Mouse (Mus musculus): Measurements from ENCODE around the gene Ranbp1.
"Not testable (repeated sequence)": the region's sequence is repeated elsewhere in the genome, so short reads cannot be mapped to it uniquely, and the experiment has no call there.

Gene Ranbp1

GRCm38 (mm10) chr16:18248433-18249363 lies at the start of gene Ranbp1, which contains the start of gene Trmt2a:
Ranbp1 (minus strand) TSS chr16:18248732.
Trmt2a (plus strand) TSS chr16:18248679.
- in situ Hi-C loops (cut with MboI; ENCODE audit: low sequenced_read_pairs) = no loop called here

GRCm38 (mm10) chr16:18289614-18290013 lies 41.1 kb upstream of the Ranbp1 start:
- in situ Hi-C loops (cut with MboI; ENCODE audit: low sequenced_read_pairs) = not testable (repeated sequence)

GRCm38 (mm10) chr16:18289067-18289588 lies 40.6 kb upstream of the Ranbp1 start, which contains the start of gene Dgcr8:
Dgcr8 (minus strand) TSS chr16:18289246.
- in situ Hi-C loops (cut with MboI; ENCODE audit: low sequenced_read_pairs) = no loop called here

GRCm38 (mm10) chr16:18288581-18289061 lies 40.1 kb upstream of the Ranbp1 start:
- in situ Hi-C loops (cut with MboI; ENCODE audit: low sequenced_read_pairs) = no loop called here

DNA sequence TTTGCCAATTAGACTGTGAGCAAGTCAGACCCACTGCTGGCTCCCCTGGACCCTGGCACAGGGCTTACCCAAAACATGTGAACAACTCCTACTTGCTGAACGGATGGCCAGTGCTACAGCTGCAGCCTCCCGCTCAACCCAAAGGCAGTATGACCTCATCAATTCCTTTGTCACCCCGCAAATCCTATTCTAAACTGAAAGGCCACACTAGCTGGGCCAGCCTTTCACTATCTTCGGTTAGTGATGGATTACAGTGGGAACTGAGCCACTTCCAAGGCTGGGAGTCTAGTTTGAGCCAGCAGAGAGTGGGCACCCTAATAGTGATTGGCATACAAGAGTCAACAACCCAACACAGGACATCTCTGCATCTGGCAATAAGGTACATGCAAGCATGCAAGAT lies 39.6 kb upstream of the Ranbp1 start:
- in situ Hi-C loops (cut with MboI; ENCODE audit: low sequenced_read_pairs) = no loop called here

DNA sequence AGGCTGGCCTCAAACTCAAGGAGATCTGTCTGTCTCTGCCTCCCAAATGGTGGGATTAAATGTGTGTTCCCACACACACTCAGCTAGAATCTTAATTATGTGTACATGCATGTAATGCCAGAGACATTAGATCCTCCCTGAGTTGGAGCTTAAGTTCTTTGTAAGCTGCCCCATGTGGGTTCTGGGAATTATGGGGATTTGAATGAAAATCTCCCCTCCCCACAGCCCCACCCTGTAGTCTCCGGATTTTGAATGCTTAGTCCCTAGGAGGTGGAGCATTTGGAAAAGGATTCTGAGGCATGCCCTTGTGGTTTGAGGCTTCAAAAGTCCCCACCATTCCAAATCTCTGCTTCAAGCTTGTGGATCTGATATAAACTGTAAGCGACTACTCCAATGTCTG lies 26.6 kb upstream of the Ranbp1 start:
- in situ Hi-C loops (cut with MboI; ENCODE audit: low sequenced_read_pairs) = no loop called here

DNA sequence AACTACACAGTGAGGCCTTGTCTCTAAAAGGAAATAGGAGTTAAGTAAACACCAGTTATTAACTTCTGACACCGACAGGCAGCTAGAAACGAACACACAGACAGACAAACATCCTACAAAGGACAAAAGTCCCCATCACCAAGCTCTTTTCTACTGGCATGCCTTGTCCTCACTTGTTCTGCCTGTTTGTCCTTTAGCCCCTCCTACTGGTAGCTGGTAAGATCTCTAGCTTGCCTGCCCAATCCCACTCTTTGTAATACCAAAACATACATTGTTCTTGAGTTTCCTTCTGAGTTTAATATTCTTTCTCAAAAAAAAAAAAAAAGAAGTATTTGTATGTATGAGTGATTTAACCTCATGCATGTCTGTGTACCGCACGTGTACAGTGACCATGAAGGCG lies 19.6 kb upstream of the Ranbp1 start:
- in situ Hi-C loops (cut with MboI; ENCODE audit: low sequenced_read_pairs) = no loop called here

DNA sequence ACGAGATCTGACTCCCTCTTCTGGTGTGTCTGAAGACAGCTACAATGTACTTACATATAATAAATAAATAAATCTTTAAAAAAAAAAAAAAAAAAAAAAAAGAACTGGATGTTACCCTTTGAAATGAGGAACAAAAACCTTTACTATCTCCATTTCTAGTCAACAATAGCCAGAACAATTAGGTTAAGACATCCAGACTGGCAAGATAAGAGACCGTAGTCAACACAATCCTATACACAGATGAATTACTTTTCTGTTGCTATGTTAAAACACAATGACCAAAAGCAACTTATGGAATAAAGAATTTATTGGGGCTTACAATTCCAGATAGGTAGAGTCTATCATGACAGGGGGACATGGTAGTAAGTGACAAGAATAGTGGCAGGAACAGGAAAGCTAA lies 16.5 kb upstream of the Ranbp1 start:
- in situ Hi-C loops (cut with MboI; ENCODE audit: low sequenced_read_pairs) = no loop called here

GRCm38 (mm10) chr16:18258221-18258620 lies 9.7 kb upstream of the Ranbp1 start, which contains the start of gene Gm49776:
Gm49776 (minus strand) TSS chr16:18258321.
- in situ Hi-C loops (cut with MboI; ENCODE audit: low sequenced_read_pairs) = no loop called here

DNA sequence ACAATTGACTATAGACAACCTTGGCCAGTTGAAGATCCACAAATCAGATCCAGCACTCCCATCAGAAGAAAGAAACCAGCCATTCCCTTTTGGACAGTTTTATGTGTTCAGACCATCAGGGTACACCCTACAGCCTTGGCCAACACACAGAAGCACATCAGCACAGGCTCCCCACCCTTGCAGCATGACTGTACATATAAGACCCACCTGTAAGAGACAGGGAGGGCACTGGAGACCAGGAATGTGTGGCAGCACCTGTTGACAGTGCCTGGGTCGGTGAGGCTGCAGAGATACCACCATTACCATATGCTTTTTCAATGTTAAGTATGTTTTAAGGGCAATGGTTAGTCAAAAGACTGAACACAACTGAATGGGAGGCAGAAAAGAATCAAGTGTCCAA lies 5.3 kb upstream of the Ranbp1 start:
- in situ Hi-C loops (cut with MboI; ENCODE audit: low sequenced_read_pairs) = no loop called here

GRCm38 (mm10) chr16:18252736-18253135 lies 4.2 kb upstream of the Ranbp1 start:
- in situ Hi-C loops (cut with MboI; ENCODE audit: low sequenced_read_pairs) = no loop called here

GRCm38 (mm10) chr16:18250828-18251790 lies 2.6 kb upstream of the Ranbp1 start:
- in situ Hi-C loops (cut with MboI; ENCODE audit: low sequenced_read_pairs) = no loop called here

DNA sequence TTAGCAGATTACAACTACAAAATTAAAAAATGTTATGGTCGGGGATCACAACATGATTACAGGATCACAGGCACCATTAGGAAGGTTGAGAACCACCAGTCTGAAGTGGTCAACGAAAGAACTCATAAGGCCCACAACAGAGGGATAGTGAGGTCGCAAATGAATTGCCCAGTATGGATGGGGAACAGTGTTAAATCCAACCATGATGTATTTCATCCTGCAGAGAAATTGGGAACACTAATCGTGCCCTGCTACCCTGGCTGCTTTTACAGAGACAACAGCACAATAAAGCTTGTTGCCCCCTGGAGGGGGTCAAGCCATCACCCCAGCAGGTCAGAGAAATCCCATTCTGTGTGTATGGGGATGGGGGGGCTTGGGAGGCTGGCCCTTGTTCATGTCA lies 1.7 kb upstream of the Ranbp1 start:
- in situ Hi-C loops (cut with MboI; ENCODE audit: low sequenced_read_pairs) = no loop called here

- in situ Hi-C loops (cut with MboI; ENCODE audit: low sequenced_read_pairs) = no loop called here
These were observed 934 bp upstream of the Ranbp1 start for GRCm38 (mm10) chr16:18249364-18249967.

- in situ Hi-C loops (cut with MboI; ENCODE audit: low sequenced_read_pairs) = no loop called here
These were observed 772 bp downstream of the Ranbp1 start for GRCm38 (mm10) chr16:18247521-18248399.

GRCm38 (mm10) chr16:18241581-18241980 lies 7.0 kb downstream of the Ranbp1 start:
- in situ Hi-C loops (cut with MboI; ENCODE audit: low sequenced_read_pairs) = no loop called here

DNA sequence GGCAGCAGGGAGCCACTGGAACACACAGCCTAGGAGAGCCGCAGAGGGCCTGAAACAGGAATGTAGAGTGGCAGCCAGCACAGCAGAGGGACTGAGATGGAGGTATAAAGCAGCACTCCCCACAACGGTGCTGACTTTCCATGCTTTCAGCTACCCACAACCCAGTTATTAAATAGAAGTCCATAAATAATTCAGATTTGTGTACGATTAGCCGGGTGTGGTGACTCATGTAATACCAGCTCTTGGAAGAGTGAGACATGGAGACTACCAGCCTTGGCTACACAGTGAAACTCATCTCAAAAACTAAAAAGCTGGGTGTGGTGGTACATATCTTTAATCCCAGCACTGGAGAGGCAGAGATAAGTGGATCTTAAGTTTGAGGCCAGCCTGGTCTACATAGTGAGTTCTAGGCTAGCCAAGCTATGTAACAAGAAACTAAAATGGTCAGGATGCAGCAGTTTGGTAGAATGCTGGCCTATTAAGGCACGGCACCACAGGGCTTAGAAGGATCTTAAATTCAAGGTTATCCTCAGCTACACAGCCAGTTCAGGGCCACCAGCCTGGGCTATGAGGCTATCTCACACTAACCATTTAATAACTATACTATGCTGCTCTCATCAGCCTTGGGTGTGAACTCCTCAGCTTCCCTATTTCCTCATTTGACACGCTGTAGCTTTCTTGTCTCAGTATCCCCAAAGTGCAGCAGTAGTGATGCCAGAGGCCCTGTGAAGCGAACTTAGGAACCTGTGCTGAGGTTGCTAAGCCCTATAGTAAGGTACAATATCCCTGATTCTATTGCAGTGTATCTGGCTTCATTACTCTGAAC lies 11.6 kb downstream of the Ranbp1 start:
- in situ Hi-C loops (cut with MboI; ENCODE audit: low sequenced_read_pairs) = no loop called here

DNA sequence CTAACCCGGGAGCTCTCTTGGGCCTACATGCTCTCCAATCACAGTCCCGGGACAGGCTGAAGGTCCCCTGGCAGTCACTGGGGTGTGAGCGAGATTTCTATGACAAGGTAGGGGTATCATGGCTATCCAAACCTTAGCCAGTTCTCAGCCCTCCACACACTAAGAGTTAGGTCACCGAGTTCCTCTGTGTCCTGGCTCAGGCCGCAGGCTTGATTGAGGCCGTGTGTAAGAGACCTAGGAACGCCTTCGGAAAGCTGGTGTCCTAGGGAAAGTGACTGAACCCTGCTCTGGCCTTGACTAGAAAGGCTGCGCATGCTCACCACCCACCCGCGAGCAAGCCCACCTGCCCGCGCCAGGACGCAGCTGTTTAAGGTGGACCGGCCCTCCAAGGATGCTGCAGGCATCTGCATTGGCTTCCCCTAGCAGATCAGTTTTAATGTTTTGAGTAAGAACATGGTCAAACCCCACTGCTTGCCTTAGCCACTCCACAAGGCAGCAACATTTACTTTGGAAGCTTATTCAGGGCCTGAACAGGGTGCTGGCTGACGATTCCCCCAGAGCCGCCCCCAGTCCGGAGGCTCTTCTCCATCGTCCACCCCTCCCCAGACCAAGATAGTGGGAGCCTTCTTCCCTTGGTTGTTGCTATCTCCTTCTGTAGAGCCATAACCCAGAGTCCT lies 13.0 kb downstream of the Ranbp1 start:
- in situ Hi-C loops (cut with MboI; ENCODE audit: low sequenced_read_pairs) = no loop called here
